Mouse (Mus musculus) heart, embryonic 16.5 days (tissue): ENCODE results near the gene Zfp933. TPM values are rescaled to one million over a fixed set of nuclear protein-coding genes. Genes with fewer than 3 reads are reported as not detected.
"Not testable (repeated sequence)": the region's sequence is repeated elsewhere in the genome, so short reads cannot be mapped to it uniquely, and the experiment has no call there.

ENCODE experiments used
- ATAC-seq: fragments of 200-750 bp; cut with Nextera tagmentation; replicated peaks from 2 replicates; pipeline ENCODE4 v1.8.0; 2017; ENCODE audit warnings: moderate number of reproducible peaks; ENCODE audit not compliant: insufficient read depth, low FRiP score; ENCODE audit errors: extremely low read depth
- H3K27ac ChIP-seq: fragments of 300-500 bp; sonication (generic); 2 replicates; pipeline ENCODE4 v1.5.1; 2014; ENCODE audit warnings: mild to moderate bottlenecking, low read length, control low read depth, moderate library complexity
- H3K27me3 ChIP-seq: fragments of 300-500 bp; sonication (generic); 2 replicates; pipeline ENCODE4 v1.6.1; 2014; ENCODE audit warnings: low read length, mixed read lengths; ENCODE audit not compliant: control insufficient read depth, insufficient read depth
- H3K36me3 ChIP-seq: fragments of 300-500 bp; sonication (generic); 2 replicates; pipeline ENCODE4 v1.6.1; 2014; ENCODE audit not compliant: control insufficient read depth, insufficient read depth
- H3K4me1 ChIP-seq: fragments of 300-500 bp; sonication (generic); 2 replicates; pipeline ENCODE4 v1.6.1; 2014; ENCODE audit warnings: low read length, mixed read lengths; ENCODE audit not compliant: control insufficient read depth, insufficient read depth
- H3K4me2 ChIP-seq: fragments of 300-500 bp; sonication (generic); 2 replicates; pipeline ENCODE4 v1.6.1; 2014; ENCODE audit warnings: low read depth, mild to moderate bottlenecking, control low read depth, low read length
- H3K4me3 ChIP-seq: fragments of 300-500 bp; sonication (generic); 2 replicates; pipeline ENCODE4 v1.5.1; 2014; ENCODE audit warnings: mild to moderate bottlenecking, control low read depth, low read length
- H3K9ac ChIP-seq: fragments of 300-500 bp; sonication (generic); 2 replicates; pipeline ENCODE4 v1.6.1; 2014; ENCODE audit warnings: low read length, control low read depth
- H3K9me3 ChIP-seq: fragments of 300-500 bp; sonication (generic); replicated peaks from 2 replicates; pipeline ENCODE4 v1.6.1; 2016; ENCODE audit warnings: low read length; ENCODE audit not compliant: control insufficient read depth
- WGBS: fragments of 180-500 bp; shearing (Covaris S2); extraction: QIAGEN DNeasy Blood & Tissue Kit; methylation state at CpG from one replicate; pipeline ENCODE4 v1.1.7; 2014; 5-methylcytosine and 5-hydroxymethylcytosine counted together
- polyA plus RNA-seq: library from polyadenylated mRNA; unstranded; fragments of >200 nt; fragmentation: Nextera tagmentation; extraction: Ambion mirVana; gene quantifications from 2 replicates; pipeline ENCODE4 v1.2.1, GENCODE M21; 2015

Zfp933 gene
- polyA plus RNA-seq, 1 experiment from 2014 or later, result 4.7 TPM

GRCm38 (mm10) chr4:147867563-147868449 lies 19.6 kb upstream of the Zfp933 start:
- ATAC-seq, result peak; percentile 1; the same call in 1 of the 2 replicates
- Histone ChIP-seq H3K9ac (peak overlapping the region; percentile 89), H3K4me1 (peaks cover 26% of the 10 kb centered on the region), H3K36me3 (peaks cover 24% of the 10 kb centered on the region), H3K4me2 (peak overlapping the region; percentile 76), H3K4me3 (peak overlapping the region; percentile 93), H3K27me3 (no peaks in the 10 kb centered on the region), H3K27ac (peak overlapping the region; percentile 87), H3K9me3 (no peaks in the 10 kb centered on the region)
- WGBS, result 6% methylated on average over 22 of the region's 22 CpGs

DNA sequence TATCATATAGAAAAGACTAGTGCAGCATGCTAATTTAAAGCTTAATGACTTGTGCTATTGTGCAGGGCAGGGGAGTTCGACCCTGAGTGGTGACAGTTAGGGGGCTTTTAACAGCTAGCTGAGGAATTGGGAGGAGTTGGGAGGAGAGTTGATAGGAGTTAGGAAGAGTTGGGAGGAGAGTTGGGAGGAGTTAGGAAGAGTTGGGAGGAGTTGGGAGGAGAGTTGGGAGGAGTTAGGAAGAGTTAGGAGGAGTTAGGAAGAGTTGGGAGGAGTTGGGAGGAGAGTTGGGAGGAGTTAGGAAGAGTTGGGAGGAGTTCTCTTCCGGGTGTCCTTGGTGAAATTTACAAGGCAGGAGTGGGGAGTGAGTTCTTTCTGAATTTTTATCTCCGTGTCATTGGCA lies 18.6 kb upstream of the Zfp933 start:
- H3K27me3 ChIP-seq, H3K4me3 ChIP-seq, H3K9me3 ChIP-seq, H3K4me2 ChIP-seq, H3K27ac ChIP-seq, H3K9ac ChIP-seq, ATAC-seq: not testable (repeated sequence)
- WGBS, result 39% methylated on average over 3 of the region's 3 CpGs
- Histone ChIP-seq H3K4me1 (peaks cover 22% of the 10 kb centered on the region), H3K36me3 (peaks cover 28% of the 10 kb centered on the region)

- H3K27me3 ChIP-seq, result no peaks in the 10 kb centered on the region
- peaks cover 29% of the 10 kb centered on the region for H3K36me3 ChIP-seq
- no peaks in the 10 kb centered on the region for H3K9me3 ChIP-seq
- H3K4me2 ChIP-seq, result no peak overlapping the region
- no peak for ATAC-seq
- H3K9ac ChIP-seq, result no peak overlapping the region
- H3K4me1 ChIP-seq, result peaks cover 22% of the 10 kb centered on the region
- H3K4me3 ChIP-seq, result no peak overlapping the region
- no peak overlapping the region for H3K27ac ChIP-seq
- WGBS, result 96% methylated on average over 9 of the region's 9 CpGs
These were observed 17.9 kb upstream of the Zfp933 start for GRCm38 (mm10) chr4:147866056-147866455.

- Histone ChIP-seq H3K9me3 (no peaks in the 10 kb centered on the region), H3K9ac (no peak overlapping the region), H3K27me3 (no peaks in the 10 kb centered on the region), H3K4me2 (no peak overlapping the region), H3K27ac (no peak overlapping the region), H3K36me3 (peaks cover 32% of the 10 kb centered on the region), H3K4me1 (peaks cover 19% of the 10 kb centered on the region), H3K4me3 (no peak overlapping the region)
- WGBS, result 93% methylated on average over 6 of the region's 6 CpGs
- ATAC-seq, result no peak
These were observed 17.5 kb upstream of the Zfp933 start for GRCm38 (mm10) chr4:147865651-147866050.

GRCm38 (mm10) chr4:147862051-147862450 lies 13.9 kb upstream of the Zfp933 start:
- H3K27ac ChIP-seq, result no peak overlapping the region
- H3K4me1 ChIP-seq, result no peaks in the 10 kb centered on the region; the same call in 1 of the 2 replicates
- WGBS, result 87% methylated on average over 3 of the region's 3 CpGs
- no peak overlapping the region for H3K4me3 ChIP-seq
- peaks cover 39% of the 10 kb centered on the region for H3K36me3 ChIP-seq
- H3K4me2 ChIP-seq, result no peak overlapping the region
- H3K9ac ChIP-seq, result no peak overlapping the region
- no peak for ATAC-seq
- no peaks in the 10 kb centered on the region for H3K27me3 ChIP-seq
- H3K9me3 ChIP-seq, result no peaks in the 10 kb centered on the region

DNA sequence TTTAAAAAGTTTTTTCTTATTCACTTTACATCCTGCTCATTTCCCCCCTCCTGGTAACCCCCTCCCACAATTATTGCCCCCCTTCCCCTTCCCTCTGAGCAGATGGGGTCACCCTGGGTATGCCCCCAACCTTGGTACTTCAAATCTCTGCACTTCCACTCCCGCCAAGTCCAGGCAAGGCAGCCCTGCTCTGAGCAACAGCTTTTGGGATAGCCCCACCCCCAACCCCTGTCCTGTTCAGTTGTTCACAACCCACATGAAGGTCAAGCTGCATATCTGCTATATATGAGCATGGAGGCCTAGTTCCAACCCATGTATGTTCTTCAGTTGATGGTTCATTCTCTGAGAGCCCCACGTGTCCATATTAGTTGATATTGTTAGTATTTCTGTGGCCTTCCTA lies 2.6 kb upstream of the Zfp933 start:
- Histone ChIP-seq H3K9ac (no peak overlapping the region), H3K9me3 (no peaks in the 10 kb centered on the region), H3K4me3 (no peak overlapping the region), H3K4me2 (no peak overlapping the region), H3K27me3 (no peaks in the 10 kb centered on the region), H3K36me3 (no peaks in the 10 kb centered on the region), H3K4me1 (peaks cover 13% of the 10 kb centered on the region), H3K27ac (no peak overlapping the region)
- WGBS, result 78% methylated on average over 2 of the region's 2 CpGs
- ATAC-seq, result no peak

GRCm38 (mm10) chr4:147848584-147848991 lies 422 bp upstream of the Zfp933 start:
- H3K4me1 ChIP-seq, result peaks cover 13% of the 10 kb centered on the region
- 3% methylated on average over 4 of the region's 4 CpGs for WGBS

DNA sequence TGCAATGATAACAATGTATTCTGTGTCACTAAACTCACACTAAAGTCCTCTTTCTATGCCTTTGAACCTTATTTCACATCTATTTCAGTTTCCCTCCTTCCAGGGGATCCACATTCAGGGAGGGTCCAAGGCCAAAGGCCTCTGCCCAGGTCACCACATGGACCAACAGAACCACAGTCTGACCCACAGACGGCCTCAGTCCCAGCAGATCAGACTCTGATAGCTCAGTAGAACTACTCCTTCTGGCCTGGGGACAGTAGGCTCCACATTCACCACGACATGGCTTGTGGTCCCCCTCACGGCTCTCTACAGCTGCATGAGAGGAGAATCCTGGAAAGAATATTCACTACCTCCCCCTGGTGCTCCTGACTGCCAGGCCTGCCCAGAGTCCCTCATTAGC lies 5.3 kb downstream of the Zfp933 start:
- Histone ChIP-seq H3K9me3 (peaks cover 7% of the 10 kb centered on the region; the same call in 1 of the 2 replicates), H3K27me3 (no peaks in the 10 kb centered on the region), H3K4me1 (peaks cover 6% of the 10 kb centered on the region), H3K36me3 (peaks cover 24% of the 10 kb centered on the region), H3K9ac (no peak overlapping the region), H3K4me2 (no peak overlapping the region), H3K27ac (no peak overlapping the region), H3K4me3 (no peak overlapping the region)
- no peak for ATAC-seq
- 88% methylated on average over 3 of the region's 3 CpGs for WGBS

More at GRCm38 (mm10) chr4:147848584-147848991, 422 bp upstream of the Zfp933 start:
- peak overlapping the region; percentile 85 for H3K9ac ChIP-seq
- H3K4me2 ChIP-seq, result peak overlapping the region; percentile 81
- peak overlapping the region; percentile 69 for H3K4me3 ChIP-seq
- peaks cover 3% of the 10 kb centered on the region for H3K36me3 ChIP-seq
- ATAC-seq, result peak; percentile 52
- peak overlapping the region; percentile 55 for H3K27ac ChIP-seq
- no peaks in the 10 kb centered on the region for H3K27me3 ChIP-seq
- no peaks in the 10 kb centered on the region for H3K9me3 ChIP-seq

DNA sequence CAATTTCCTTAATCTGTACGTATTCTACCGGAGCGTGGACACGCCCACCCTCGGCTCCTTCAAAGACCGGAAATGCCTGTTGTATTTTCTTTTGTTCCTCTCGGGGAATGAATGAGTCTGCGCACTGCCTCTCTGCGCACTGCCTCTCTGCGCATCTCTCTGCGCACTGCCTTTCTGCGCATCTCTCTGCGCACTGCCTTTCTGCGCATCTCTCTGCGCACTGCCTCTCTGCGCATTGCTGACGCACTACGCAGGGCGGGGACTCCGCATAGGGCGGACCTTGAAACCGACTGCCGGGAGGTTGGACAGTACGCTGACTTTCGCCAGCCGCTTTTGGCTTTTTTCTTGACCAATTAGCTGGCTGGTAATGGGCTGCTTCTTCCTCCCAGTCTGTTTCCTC lies 8.9 kb downstream of the Zfp933 start:
- WGBS, result over 99% methylated on average over 15 of the region's 26 CpGs

More for the DNA sequence above, 8.9 kb downstream of the Zfp933 start:
- not testable (repeated sequence) for H3K9ac ChIP-seq, H3K4me2 ChIP-seq, H3K27ac ChIP-seq, H3K27me3 ChIP-seq, H3K9me3 ChIP-seq, ATAC-seq, H3K4me3 ChIP-seq, H3K4me1 ChIP-seq
- peaks cover 21% of the 10 kb centered on the region for H3K36me3 ChIP-seq
